Mouse (Mus musculus) G1E (cell line): Measurements from ENCODE around the gene Amz1.

ENCODE experiments used
- CTCF ChIP-seq: IDR thresholded peaks from 2 replicates; pipeline ENCODE4 v1.5.1; 2012; ENCODE audit warnings: low read depth, low read length, inconsistent platforms, mixed read lengths
- GATA1 ChIP-seq: IDR thresholded peaks from 2 replicates; pipeline ENCODE4 v1.6.1; 2012; ENCODE audit warnings: borderline replicate concordance, low read length, inconsistent platforms, mixed read lengths
- GATA2 ChIP-seq: IDR thresholded peaks from 2 replicates; pipeline ENCODE4 v1.6.1; 2012; ENCODE audit warnings: low read depth, low read length, inconsistent platforms, borderline replicate concordance
- POLR2AphosphoS5 ChIP-seq: IDR thresholded peaks from 2 replicates; pipeline ENCODE4 v1.6.1; 2012; ENCODE audit warnings: low read depth, low read length, inconsistent platforms; ENCODE audit not compliant: insufficient replicate concordance
- TAL1 ChIP-seq: conservative IDR thresholded peaks from 2 replicates; pipeline ENCODE4 v1.6.1; 2012; ENCODE audit warnings: low read depth, low read length, inconsistent platforms, mixed read lengths

DNA sequence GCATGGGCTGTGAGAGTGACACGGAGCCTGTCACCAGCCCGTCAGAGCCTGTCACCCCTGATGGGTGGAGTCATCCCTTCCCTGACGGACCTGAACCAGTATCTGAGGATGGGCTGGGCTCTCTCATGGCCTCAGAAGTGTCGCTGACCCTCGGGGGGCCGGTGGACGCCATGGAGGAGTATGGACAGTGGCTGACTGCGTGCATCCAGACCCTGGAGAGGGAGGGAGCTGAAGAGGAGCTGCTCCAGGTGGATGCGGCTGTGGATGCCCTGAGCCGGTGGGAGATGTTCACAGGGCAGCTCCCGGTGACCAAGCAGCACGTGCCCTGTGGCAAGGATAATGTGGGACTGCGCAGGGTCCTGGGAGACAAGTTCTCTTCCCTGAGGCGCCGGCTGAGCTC lies 28.1 kb downstream of the Amz1 start:
- no peak for TF ChIP-seq CTCF
- no peak for TF ChIP-seq GATA1
- TF ChIP-seq TAL1, result no peak
- TF ChIP-seq POLR2AphosphoS5, result no peak
- no peak for TF ChIP-seq GATA2
